Mouse (Mus musculus): ENCODE measurements at regions not wholly inside any gene's neighbourhood (a gene's known extent, or its start where the extent isn't known, plus 50 kb on each side); places are given as distances from the start of the nearest gene placed in this dataset.

- Histone ChIP-seq H3K27me3 (ENCODE audit: insufficient read depth, low read length) (no peaks in the 10 kb centered on the region), H3K9me3 (ENCODE audit: low read length) (no peaks in the 10 kb centered on the region), H3K4me1 (replicated peaks; ENCODE audit: low read depth, low read length) (no peaks in the 10 kb centered on the region), H3K36me3 (ENCODE audit: insufficient read depth, low read length) (no peaks in the 10 kb centered on the region), H3K4me3 (replicated peaks; ENCODE audit: low read length) (no peak overlapping the region)
- TF ChIP-seq POU5F1 (IDR thresholded peaks at IDR 0.05; ENCODE audit: borderline replicate concordance, low read length): no peak
- TF ChIP-seq CTCF (conservative IDR thresholded peaks at IDR 0.05; ENCODE audit: low read length): no peak
These were observed 1001.8 kb upstream of the Tenm3 start for GRCm38 (mm10) chr8:49845575-49845974.

DNA sequence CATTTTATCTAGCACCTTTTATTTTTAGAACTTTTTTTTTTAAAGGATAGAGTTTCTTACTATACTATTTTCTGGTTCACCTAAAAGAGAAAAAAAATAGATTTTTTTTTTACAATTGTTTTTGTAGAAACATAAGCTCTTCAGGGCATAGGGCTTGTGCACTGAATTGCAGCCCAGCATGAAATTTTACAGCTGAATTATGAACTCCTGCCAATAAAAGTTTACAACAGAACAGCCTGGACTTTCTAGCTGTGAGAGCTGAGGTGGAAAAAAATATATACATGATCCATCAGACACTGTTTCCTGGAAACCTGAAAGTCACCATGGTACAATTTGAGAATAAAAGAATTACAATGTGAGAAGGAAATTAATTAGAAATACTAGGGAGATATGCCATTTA is 988.2 kb upstream of the Tenm3 start:
- Histone ChIP-seq H3K4me1 (replicated peaks; ENCODE audit: low read depth, low read length) (no peaks in the 10 kb centered on the region), H3K27me3 (ENCODE audit: insufficient read depth, low read length) (no peaks in the 10 kb centered on the region), H3K9me3 (ENCODE audit: low read length) (no peaks in the 10 kb centered on the region), H3K4me3 (replicated peaks; ENCODE audit: low read length) (no peak overlapping the region), H3K36me3 (ENCODE audit: insufficient read depth, low read length) (no peaks in the 10 kb centered on the region)
- TF ChIP-seq NANOG (IDR thresholded peaks at IDR 0.05; ENCODE audit: borderline replicate concordance, low read length) (no peak), CTCF (conservative IDR thresholded peaks at IDR 0.05; ENCODE audit: low read length) (no peak), POU5F1 (IDR thresholded peaks at IDR 0.05; ENCODE audit: borderline replicate concordance, low read length) (no peak)

DNA sequence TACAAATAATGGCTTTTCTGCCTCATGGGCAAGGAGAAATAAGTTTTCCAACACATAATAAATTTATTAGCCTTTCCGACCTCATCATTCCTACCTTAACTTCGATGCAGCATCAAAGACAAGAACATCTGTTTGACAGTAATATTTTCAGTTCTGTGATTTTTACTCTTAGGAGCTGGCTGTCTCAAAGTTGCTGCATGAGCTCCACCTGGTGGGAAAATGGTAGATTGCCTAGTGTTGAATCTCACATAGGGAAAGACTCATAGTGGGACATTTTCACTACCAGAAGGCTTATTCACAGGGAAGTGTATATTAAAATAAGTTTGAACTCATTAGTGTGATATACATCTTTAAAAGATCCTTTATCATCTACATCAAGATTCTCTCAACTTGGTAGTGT is 985.6 kb upstream of the Tenm3 start:
- TF ChIP-seq CTCF (conservative IDR thresholded peaks at IDR 0.05; ENCODE audit: low read length): peak; percentile 47
- TF ChIP-seq POU5F1 (IDR thresholded peaks at IDR 0.05; ENCODE audit: borderline replicate concordance, low read length): no peak
- Histone ChIP-seq H3K27me3 (ENCODE audit: insufficient read depth, low read length) (no peaks in the 10 kb centered on the region), H3K4me1 (replicated peaks; ENCODE audit: low read depth, low read length) (no peaks in the 10 kb centered on the region), H3K9me3 (ENCODE audit: low read length) (no peaks in the 10 kb centered on the region), H3K4me3 (replicated peaks; ENCODE audit: low read length) (no peak overlapping the region), H3K36me3 (ENCODE audit: insufficient read depth, low read length) (no peaks in the 10 kb centered on the region)

- no peak overlapping the region for H3K4me3 ChIP-seq (replicated peaks; ENCODE audit: low read length)
- H3K36me3 ChIP-seq (ENCODE audit: insufficient read depth, low read length): no peaks in the 10 kb centered on the region
- no peaks in the 10 kb centered on the region for H3K9me3 ChIP-seq (ENCODE audit: low read length)
- no peaks in the 10 kb centered on the region for H3K27me3 ChIP-seq (ENCODE audit: insufficient read depth, low read length)
- TF ChIP-seq POU5F1 (IDR thresholded peaks at IDR 0.05; ENCODE audit: borderline replicate concordance, low read length) (no peak), NANOG (IDR thresholded peaks at IDR 0.05; ENCODE audit: borderline replicate concordance, low read length) (no peak), CTCF (conservative IDR thresholded peaks at IDR 0.05; ENCODE audit: low read length) (no peak)
- no peaks in the 10 kb centered on the region for H3K4me1 ChIP-seq (replicated peaks; ENCODE audit: low read depth, low read length)
These were observed 982.5 kb upstream of the Tenm3 start for GRCm38 (mm10) chr8:49826231-49826630.

GRCm38 (mm10) chr8:49825000-49825399 is 981.2 kb upstream of the Tenm3 start:
- TF ChIP-seq NANOG (IDR thresholded peaks at IDR 0.05; ENCODE audit: borderline replicate concordance, low read length) (no peak), POU5F1 (IDR thresholded peaks at IDR 0.05; ENCODE audit: borderline replicate concordance, low read length) (no peak), CTCF (conservative IDR thresholded peaks at IDR 0.05; ENCODE audit: low read length) (no peak)
- Histone ChIP-seq H3K4me3 (replicated peaks; ENCODE audit: low read length) (no peak overlapping the region), H3K27me3 (ENCODE audit: insufficient read depth, low read length) (no peaks in the 10 kb centered on the region), H3K36me3 (ENCODE audit: insufficient read depth, low read length) (no peaks in the 10 kb centered on the region), H3K4me1 (replicated peaks; ENCODE audit: low read depth, low read length) (no peaks in the 10 kb centered on the region), H3K9me3 (ENCODE audit: low read length) (no peaks in the 10 kb centered on the region)

DNA sequence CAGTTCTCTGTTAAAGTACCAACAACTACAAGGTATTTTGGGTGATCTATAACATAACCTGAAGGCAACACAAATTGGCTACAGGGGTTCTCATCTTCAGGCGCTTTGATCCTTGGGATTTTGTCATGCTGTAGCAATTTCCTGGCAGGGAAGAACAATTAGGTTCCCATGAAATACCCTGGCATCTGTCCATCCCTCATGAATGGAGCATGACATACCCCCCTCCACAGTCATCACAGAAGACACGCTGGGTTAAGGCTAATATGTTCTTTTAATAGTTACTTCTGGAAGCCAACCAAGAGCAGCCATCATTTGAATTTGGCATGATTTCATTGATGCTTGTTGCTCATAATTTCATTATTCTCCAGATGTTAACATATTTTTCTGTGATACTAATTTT is 979.0 kb upstream of the Tenm3 start:
- H3K9me3 ChIP-seq (ENCODE audit: low read length): no peaks in the 10 kb centered on the region
- H3K4me1 ChIP-seq (replicated peaks; ENCODE audit: low read depth, low read length): no peaks in the 10 kb centered on the region
- no peaks in the 10 kb centered on the region for H3K36me3 ChIP-seq (ENCODE audit: insufficient read depth, low read length)
- no peak overlapping the region for H3K4me3 ChIP-seq (replicated peaks; ENCODE audit: low read length)
- TF ChIP-seq POU5F1 (IDR thresholded peaks at IDR 0.05; ENCODE audit: borderline replicate concordance, low read length) (no peak), CTCF (conservative IDR thresholded peaks at IDR 0.05; ENCODE audit: low read length) (no peak), NANOG (IDR thresholded peaks at IDR 0.05; ENCODE audit: borderline replicate concordance, low read length) (no peak)
- H3K27me3 ChIP-seq (ENCODE audit: insufficient read depth, low read length): no peaks in the 10 kb centered on the region

DNA sequence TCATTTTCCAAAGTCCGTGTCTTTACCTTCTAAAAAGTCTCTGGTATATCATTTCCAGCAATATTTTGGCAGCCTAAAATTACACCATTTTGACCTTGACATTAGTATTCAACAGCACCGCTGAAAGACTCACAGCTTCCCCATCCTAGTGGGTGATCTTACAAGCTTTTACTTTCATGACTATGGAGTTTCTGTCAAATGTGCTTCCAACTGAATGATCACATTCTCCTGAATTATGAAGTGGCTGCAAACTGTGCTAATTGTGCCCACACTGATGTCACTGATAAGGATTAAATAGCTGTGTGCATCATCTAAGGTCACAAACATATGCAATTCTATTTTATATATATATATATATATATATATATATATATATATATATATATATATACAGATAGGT is 955.5 kb upstream of the Tenm3 start:
- TF ChIP-seq NANOG (IDR thresholded peaks at IDR 0.05; ENCODE audit: borderline replicate concordance, low read length): no peak
- no peak for TF ChIP-seq POU5F1 (IDR thresholded peaks at IDR 0.05; ENCODE audit: borderline replicate concordance, low read length)
- no peak for TF ChIP-seq CTCF (conservative IDR thresholded peaks at IDR 0.05; ENCODE audit: low read length)
- H3K4me3 ChIP-seq (replicated peaks; ENCODE audit: low read length): no peak overlapping the region
- no peaks in the 10 kb centered on the region for H3K36me3 ChIP-seq (ENCODE audit: insufficient read depth, low read length)
- no peaks in the 10 kb centered on the region for H3K27me3 ChIP-seq (ENCODE audit: insufficient read depth, low read length)
- no peaks in the 10 kb centered on the region for H3K4me1 ChIP-seq (replicated peaks; ENCODE audit: low read depth, low read length)
- no peaks in the 10 kb centered on the region for H3K9me3 ChIP-seq (ENCODE audit: low read length)

DNA sequence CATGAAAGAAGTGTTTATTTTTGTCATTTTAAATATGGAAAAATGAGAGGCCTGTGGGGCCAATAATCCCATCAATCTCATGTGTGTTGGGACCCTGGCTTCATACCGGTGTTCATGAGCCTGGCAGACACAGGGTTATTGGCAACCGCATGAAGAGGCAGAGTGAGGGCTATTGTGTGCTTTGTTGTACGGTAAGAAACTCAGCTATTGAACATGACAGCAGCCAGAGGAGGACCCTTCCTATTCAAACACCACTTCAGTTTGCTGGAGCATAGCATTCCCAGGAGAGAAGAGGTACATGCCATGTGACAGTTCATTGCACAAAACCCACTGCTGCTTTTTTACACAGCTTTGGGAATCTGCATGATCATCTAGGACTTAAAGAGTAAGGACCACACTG is 953.0 kb upstream of the Tenm3 start:
- H3K36me3 ChIP-seq (ENCODE audit: insufficient read depth, low read length): no peaks in the 10 kb centered on the region
- H3K9me3 ChIP-seq (ENCODE audit: low read length): no peaks in the 10 kb centered on the region
- H3K27me3 ChIP-seq (ENCODE audit: insufficient read depth, low read length): no peaks in the 10 kb centered on the region
- H3K4me3 ChIP-seq (replicated peaks; ENCODE audit: low read length): no peak overlapping the region
- no peak for TF ChIP-seq CTCF (conservative IDR thresholded peaks at IDR 0.05; ENCODE audit: low read length)
- TF ChIP-seq NANOG (IDR thresholded peaks at IDR 0.05; ENCODE audit: borderline replicate concordance, low read length): no peak
- TF ChIP-seq POU5F1 (IDR thresholded peaks at IDR 0.05; ENCODE audit: borderline replicate concordance, low read length): no peak
- no peaks in the 10 kb centered on the region for H3K4me1 ChIP-seq (replicated peaks; ENCODE audit: low read depth, low read length)

- H3K4me3 ChIP-seq (replicated peaks; ENCODE audit: low read length): no peak overlapping the region
- no peaks in the 10 kb centered on the region for H3K36me3 ChIP-seq (ENCODE audit: insufficient read depth, low read length)
- H3K4me1 ChIP-seq (replicated peaks; ENCODE audit: low read depth, low read length): no peaks in the 10 kb centered on the region
- TF ChIP-seq POU5F1 (IDR thresholded peaks at IDR 0.05; ENCODE audit: borderline replicate concordance, low read length): no peak
- no peak for TF ChIP-seq CTCF (conservative IDR thresholded peaks at IDR 0.05; ENCODE audit: low read length)
- TF ChIP-seq NANOG (IDR thresholded peaks at IDR 0.05; ENCODE audit: borderline replicate concordance, low read length): no peak
- H3K27me3 ChIP-seq (ENCODE audit: insufficient read depth, low read length): no peaks in the 10 kb centered on the region
- H3K9me3 ChIP-seq (ENCODE audit: low read length): no peaks in the 10 kb centered on the region
These were observed 950.7 kb upstream of the Tenm3 start for GRCm38 (mm10) chr8:49794491-49794890.

All from E14TG2a.4 (cell line).